Comparison of ENCODE assay signal across 14 mouse cellular contexts in genomic region chr5:112604251-112604650, GRCm38 (mm10). TPM values are rescaled to one million over a fixed set of nuclear protein-coding genes. Genes with fewer than 3 reads are reported as not detected.
DNase-seq lines count a peak whose midpoint lies in the region; ATAC-seq and TF ChIP-seq lines count a peak whose summit lies in the region.
"Had no signal": no experiment of that assay in that cellular context is flagged by ENCODE, and none has a peak within 500 bp of the region (broad histone marks: within the 10 kb centered on the region; RNA-seq: fewer than 3 reads in every experiment).

No protein-coding gene starts in this region.

- ATAC-seq in hindbrain, postnatal 0 days, result no peak
- no peak for ATAC-seq in hindbrain, embryonic 16.5 days
- ATAC-seq in megakaryocyte, adult 5-6 weeks (ENCODE audit: poor library complexity, severe bottlenecking), result no peak
- no peak for ATAC-seq in erythroid progenitor cell, adult 5-6 weeks (replicated peaks; ENCODE audit: low FRiP score, poor library complexity, severe bottlenecking)
- ATAC-seq: inflammation-experienced regulatory T-cells, adult 6 months had no signal

- H3K9me3 ChIP-seq in hindbrain, postnatal 0 days (ENCODE audit: low read length), result no peaks in the 10 kb centered on the region
- no peaks in the 10 kb centered on the region for H3K9me3 ChIP-seq in hindbrain, embryonic 16.5 days (ENCODE audit: control insufficient read depth, low read length)
- no peaks in the 10 kb centered on the region for H3K9me3 ChIP-seq in megakaryocyte, embryonic 14.5 days
- H3K9me3 ChIP-seq: neural tube, embryonic 12.5 days had no signal

- H3K36me3 ChIP-seq in hindbrain, postnatal 0 days (ENCODE audit: insufficient read depth, low read length), result no peaks in the 10 kb centered on the region
- no peaks in the 10 kb centered on the region for H3K36me3 ChIP-seq in hindbrain, embryonic 16.5 days (ENCODE audit: control insufficient read depth, insufficient read depth, low read length)
- H3K36me3 ChIP-seq in megakaryocyte, embryonic 14.5 days (replicated peaks; ENCODE audit: low read length), result no peaks in the 10 kb centered on the region
- H3K36me3 ChIP-seq: neural tube, embryonic 12.5 days had no signal

- no peak overlapping the region for H3K4me2 ChIP-seq in hindbrain, postnatal 0 days (ENCODE audit: low read depth, low read length)
- no peak overlapping the region for H3K4me2 ChIP-seq in hindbrain, embryonic 16.5 days (ENCODE audit: low read length)
- H3K4me2 ChIP-seq: neural tube, embryonic 12.5 days had no signal

- peak overlapping the region; percentile 1; the same call in 1 of the 2 replicates for H3K27ac ChIP-seq in hindbrain, postnatal 0 days
- H3K27ac ChIP-seq in hindbrain, embryonic 16.5 days (ENCODE audit: low read depth, low read length), result no peak overlapping the region
- H3K27ac ChIP-seq: left cerebral cortex, adult 2 months; neural tube, embryonic 12.5 days had no signal

- no peaks in the 10 kb centered on the region for H3K27me3 ChIP-seq in hindbrain, postnatal 0 days (ENCODE audit: insufficient read depth, low read length)
- no peaks in the 10 kb centered on the region for H3K27me3 ChIP-seq in hindbrain, embryonic 16.5 days (replicated peaks; ENCODE audit: control insufficient read depth, insufficient read depth, low read length)
- H3K27me3 ChIP-seq in megakaryocyte, embryonic 14.5 days (replicated peaks), result peaks cover 1% of the 10 kb centered on the region
- H3K27me3 ChIP-seq: neural tube, embryonic 12.5 days had no signal

- no peak overlapping the region for H3K4me3 ChIP-seq in hindbrain, postnatal 0 days (ENCODE audit: low read length)
- H3K4me3 ChIP-seq in hindbrain, embryonic 16.5 days (ENCODE audit: low read length), result no peak overlapping the region
- H3K4me3 ChIP-seq in megakaryocyte, embryonic 14.5 days (replicated peaks), result peak overlapping the region; percentile 31
- H3K4me3 ChIP-seq: left cerebral cortex, adult 2 months; neural tube, embryonic 12.5 days had no signal

- DNase-seq in cerebellum, adult 9-11 months, result peak; percentile 40
- DNase-seq in cerebellum, adult 8-10 months, result no peak
- peak; percentile 32 for DNase-seq in hindbrain, postnatal 0 days (ENCODE audit: low spot score)
- peak; percentile 21 for DNase-seq in lung, postnatal 36 days
- DNase-seq: heart, adult 11 months had no signal

- TF ChIP-seq CTCF in hindbrain, postnatal 0 days (IDR thresholded peaks at IDR 0.05; ENCODE audit: low read depth), result no peak

- peaks cover 23% of the 10 kb centered on the region for H3K4me1 ChIP-seq in hindbrain, postnatal 0 days (ENCODE audit: insufficient read depth, low read length)
- H3K4me1 ChIP-seq in hindbrain, embryonic 16.5 days (ENCODE audit: control insufficient read depth, insufficient read depth, low read depth, low read length), result peaks cover 32% of the 10 kb centered on the region
- H3K4me1 ChIP-seq in megakaryocyte, embryonic 14.5 days, result no peaks in the 10 kb centered on the region

- H3K9ac ChIP-seq in hindbrain, postnatal 0 days (replicated peaks; ENCODE audit: low read length), result no peak overlapping the region
- H3K9ac ChIP-seq in hindbrain, embryonic 16.5 days (ENCODE audit: low read depth, low read length), result no peak overlapping the region
- H3K9ac ChIP-seq: neural tube, embryonic 12.5 days had no signal

- 28% methylated on average over 1 of the region's 1 CpGs for WGBS in hindbrain, postnatal 0 days
- WGBS in hindbrain, embryonic 16.5 days, result 41% methylated on average over 1 of the region's 1 CpGs

RNA-seq across cellular contexts. Expression of gene Sez6l, which starts 27.3 kb away (rescaled TPM):
- total RNA-seq in hindbrain, postnatal 0 days (2014; rRNA removed), result 80.1 and 93.5 TPM in 2 replicates
- polyA plus RNA-seq in hindbrain, postnatal 0 days (2015; fragmentation: Nextera tagmentation; extraction: Ambion mirVana), result 39.5 and 43.5 TPM in 2 replicates
- 42.8 and 52.7 TPM in 2 replicates for polyA plus RNA-seq in hindbrain, embryonic 16.5 days (2015; fragmentation: Nextera tagmentation; extraction: Ambion mirVana)
- polyA plus RNA-seq in megakaryocyte, embryonic 14.5 days (2012; ENCODE audit: insufficient read depth, low replicate concordance), result not detected in 2 replicates
- total RNA-seq in megakaryocyte, adult 5-6 weeks (2015), result not detected in 2 replicates
- not detected in 2 replicates for total RNA-seq in megakaryocyte, adult 5-6 weeks (2017)
- total RNA-seq in erythroid progenitor cell, adult 5-6 weeks (2015; ENCODE audit: low replicate concordance), result not detected in 2 replicates
- total RNA-seq in erythroid progenitor cell, adult 5-6 weeks (2017; ENCODE audit: low replicate concordance), result not detected in 2 replicates
- total RNA-seq: megakaryocyte progenitor cell, adult 5-6 weeks had no signal
- polyA plus RNA-seq: liver, adult 2 months had no signal

Comparison
In these comparisons a context has a peak if more than half of its experiments do, and no peak if none do; other contexts are left out.
1. RNA of gene Sez6l, which starts 27.3 kb away (total RNA-seq): 80.1 to 93.5 TPM in hindbrain, postnatal 0 days; not detected in megakaryocyte, adult 5-6 weeks and not detected in erythroid progenitor cell, adult 5-6 weeks; every median in the first group is over 10 times any median in the second.